Mouse (Mus musculus): Measurements from ENCODE around the gene Gcsam. TPM values are rescaled to one million over a fixed set of nuclear protein-coding genes. Genes with fewer than 3 reads are reported as not detected.
A peak's percentile ranks its signal among the peaks of the same experiment; 100 is the strongest.

Gcsam gene
- polyA plus RNA-seq (2012; rRNA removed) (0.57 and 0.93 TPM in 2 replicates), polyA plus RNA-seq (2014; fragmentation: Nextera tagmentation; extraction: Ambion mirVana) (2.4 and 2.8 TPM in 2 replicates)

GRCm38 (mm10) chr16:45610267-45610666 is at the start of gene Gcsam:
Gcsam (plus strand) TSS chr16:45610380.
- no peaks in the 10 kb centered on the region for H3K27me3 ChIP-seq (ENCODE audit: control insufficient read depth, insufficient read depth, low read length)
- H3K9me3 ChIP-seq (ENCODE audit: control insufficient read depth, low read length), result no peaks in the 10 kb centered on the region
- H3K36me3 ChIP-seq (replicated peaks; ENCODE audit: control insufficient read depth, insufficient read depth, low read depth), result no peaks in the 10 kb centered on the region
- H3K4me2 ChIP-seq (ENCODE audit: low read depth), result no peak within 1 kb of the TSS
- no peak within 1 kb of the TSS for H3K4me3 ChIP-seq (ENCODE audit: insufficient read depth in 1 of 2, low read depth in 2 of 2, low read length in 2 of 2)
- TF ChIP-seq CTCF (IDR thresholded peaks at IDR 0.05; ENCODE audit: low read depth) (no peak), EP300 (IDR thresholded peaks at IDR 0.05; ENCODE audit: low read depth) (no peak)
- no peak within 1 kb of the TSS for H3K9ac ChIP-seq (replicated peaks)
- WGBS (ENCODE audit: insufficient replicate concordance), result 31% methylated on average over 4 of the region's 4 CpGs
- DNase-seq (ENCODE audit: low read depth in 3 of 3, low spot score in 3 of 3), result no peak
- H3K27ac ChIP-seq, result no peak within 1 kb of the TSS
- H3K4me1 ChIP-seq (replicated peaks; ENCODE audit: control insufficient read depth in 2 of 2, insufficient read depth in 2 of 2, low read length in 1 of 2), result peaks cover 0 to 4% of the 10 kb centered on the region in 2 experiments; a peak in 2 of 4 replicates
- ATAC-seq (ENCODE audit: insufficient read depth), result no peak

GRCm38 (mm10) chr16:45561747-45562146 is 48.4 kb upstream of the Gcsam start:
- ATAC-seq (ENCODE audit: insufficient read depth) (no peak), DNase-seq (ENCODE audit: low read depth in 3 of 3, low spot score in 3 of 3) (no peak)
- no peaks in the 10 kb centered on the region for H3K36me3 ChIP-seq (replicated peaks; ENCODE audit: control insufficient read depth, insufficient read depth, low read depth)
- TF ChIP-seq CTCF (IDR thresholded peaks at IDR 0.05; ENCODE audit: low read depth) (no peak), EP300 (IDR thresholded peaks at IDR 0.05; ENCODE audit: low read depth) (no peak)
- no peak overlapping the region for H3K27ac ChIP-seq
- no peaks in the 10 kb centered on the region for H3K4me1 ChIP-seq (replicated peaks; ENCODE audit: control insufficient read depth in 2 of 2, insufficient read depth in 2 of 2, low read length in 1 of 2)
- no peak overlapping the region for H3K9ac ChIP-seq (replicated peaks)
- no peaks in the 10 kb centered on the region for H3K27me3 ChIP-seq (ENCODE audit: control insufficient read depth, insufficient read depth, low read length)
- no peak overlapping the region for H3K4me3 ChIP-seq (ENCODE audit: insufficient read depth in 1 of 2, low read depth in 2 of 2, low read length in 2 of 2)
- H3K4me2 ChIP-seq (ENCODE audit: low read depth), result no peak overlapping the region
- H3K9me3 ChIP-seq (ENCODE audit: control insufficient read depth, low read length), result no peaks in the 10 kb centered on the region
- WGBS (ENCODE audit: insufficient replicate concordance), result 23% methylated on average over 3 of the region's 3 CpGs

- Histone ChIP-seq H3K4me1 (replicated peaks; ENCODE audit: control insufficient read depth in 2 of 2, insufficient read depth in 2 of 2, low read length in 1 of 2) (peaks cover 0 to 6% of the 10 kb centered on the region in 2 experiments; a peak in 2 of 4 replicates), H3K4me2 (ENCODE audit: low read depth) (peak overlapping the region; percentile 22; the same call in 1 of the 2 replicates), H3K36me3 (replicated peaks; ENCODE audit: control insufficient read depth, insufficient read depth, low read depth) (no peaks in the 10 kb centered on the region), H3K27me3 (ENCODE audit: control insufficient read depth, insufficient read depth, low read length) (no peaks in the 10 kb centered on the region), H3K9me3 (ENCODE audit: control insufficient read depth, low read length) (no peaks in the 10 kb centered on the region), H3K4me3 (ENCODE audit: insufficient read depth in 1 of 2, low read depth in 2 of 2, low read length in 2 of 2) (no peak overlapping the region), H3K9ac (replicated peaks) (no peak overlapping the region), H3K27ac (peak overlapping the region; percentile 40)
- DNase-seq (ENCODE audit: low read depth in 3 of 3, low spot score in 3 of 3) (peak; percentile 51 to 56 (median 55)), ATAC-seq (ENCODE audit: insufficient read depth) (peak; percentile 95)
- TF ChIP-seq EP300 (IDR thresholded peaks at IDR 0.05; ENCODE audit: low read depth) (peak; percentile 68; the same call in 1 of the 2 replicates), CTCF (IDR thresholded peaks at IDR 0.05; ENCODE audit: low read depth) (no peak)
- WGBS (ENCODE audit: insufficient replicate concordance), result 14% methylated on average over 3 of the region's 3 CpGs
Measured at GRCm38 (mm10) chr16:45572307-45572706, 37.9 kb upstream of the Gcsam start.

GRCm38 (mm10) chr16:45579883-45580282 is 30.3 kb upstream of the Gcsam start:
- Histone ChIP-seq H3K4me1 (replicated peaks; ENCODE audit: control insufficient read depth in 2 of 2, insufficient read depth in 2 of 2, low read length in 1 of 2) (no peaks in the 10 kb centered on the region), H3K4me3 (ENCODE audit: insufficient read depth in 1 of 2, low read depth in 2 of 2, low read length in 2 of 2) (no peak overlapping the region), H3K36me3 (replicated peaks; ENCODE audit: control insufficient read depth, insufficient read depth, low read depth) (no peaks in the 10 kb centered on the region), H3K9ac (replicated peaks) (no peak overlapping the region), H3K27me3 (ENCODE audit: control insufficient read depth, insufficient read depth, low read length) (no peaks in the 10 kb centered on the region), H3K9me3 (ENCODE audit: control insufficient read depth, low read length) (no peaks in the 10 kb centered on the region), H3K4me2 (ENCODE audit: low read depth) (no peak overlapping the region), H3K27ac (no peak overlapping the region)
- WGBS (ENCODE audit: insufficient replicate concordance), result 56% methylated on average over 12 of the region's 12 CpGs
- ATAC-seq (ENCODE audit: insufficient read depth) (no peak), DNase-seq (ENCODE audit: low read depth in 3 of 3, low spot score in 3 of 3) (no peak)
- TF ChIP-seq EP300 (IDR thresholded peaks at IDR 0.05; ENCODE audit: low read depth) (no peak), CTCF (IDR thresholded peaks at IDR 0.05; ENCODE audit: low read depth) (no peak)

- DNase-seq (ENCODE audit: low read depth in 3 of 3, low spot score in 3 of 3) (peak in 1 of 3 experiments; percentile 1), ATAC-seq (ENCODE audit: insufficient read depth) (no peak)
- Histone ChIP-seq H3K36me3 (replicated peaks; ENCODE audit: control insufficient read depth, insufficient read depth, low read depth) (no peaks in the 10 kb centered on the region), H3K4me2 (ENCODE audit: low read depth) (no peak overlapping the region), H3K27me3 (ENCODE audit: control insufficient read depth, insufficient read depth, low read length) (no peaks in the 10 kb centered on the region), H3K4me3 (ENCODE audit: insufficient read depth in 1 of 2, low read depth in 2 of 2, low read length in 2 of 2) (no peak overlapping the region), H3K27ac (no peak overlapping the region), H3K4me1 (replicated peaks; ENCODE audit: control insufficient read depth in 2 of 2, insufficient read depth in 2 of 2, low read length in 1 of 2) (no peaks in the 10 kb centered on the region), H3K9me3 (ENCODE audit: control insufficient read depth, low read length) (no peaks in the 10 kb centered on the region), H3K9ac (replicated peaks) (no peak overlapping the region)
- 5% methylated on average over 2 of the region's 2 CpGs for WGBS (ENCODE audit: insufficient replicate concordance)
- TF ChIP-seq EP300 (IDR thresholded peaks at IDR 0.05; ENCODE audit: low read depth) (no peak), CTCF (IDR thresholded peaks at IDR 0.05; ENCODE audit: low read depth) (peak; percentile 54)
Measured at GRCm38 (mm10) chr16:45582512-45582911, 27.7 kb upstream of the Gcsam start.
